Mouse (Mus musculus): ENCODE measurements at regions not wholly inside any gene's neighbourhood (a gene's known extent, or its start where the extent isn't known, plus 50 kb on each side); places are given as distances from the start of the nearest gene placed in this dataset.
A peak's percentile ranks its signal among the peaks of the same experiment; 100 is the strongest.

- DNase-seq (ENCODE audit: low read depth, low spot score): no peak
Measured at GRCm38 (mm10) chr8:88972993-88973690, 70.8 kb downstream of the Sall1 start.

- DNase-seq (ENCODE audit: low read depth, low spot score): no peak
Measured at GRCm38 (mm10) chr8:88958843-88959242, 85.1 kb downstream of the Sall1 start.

DNA sequence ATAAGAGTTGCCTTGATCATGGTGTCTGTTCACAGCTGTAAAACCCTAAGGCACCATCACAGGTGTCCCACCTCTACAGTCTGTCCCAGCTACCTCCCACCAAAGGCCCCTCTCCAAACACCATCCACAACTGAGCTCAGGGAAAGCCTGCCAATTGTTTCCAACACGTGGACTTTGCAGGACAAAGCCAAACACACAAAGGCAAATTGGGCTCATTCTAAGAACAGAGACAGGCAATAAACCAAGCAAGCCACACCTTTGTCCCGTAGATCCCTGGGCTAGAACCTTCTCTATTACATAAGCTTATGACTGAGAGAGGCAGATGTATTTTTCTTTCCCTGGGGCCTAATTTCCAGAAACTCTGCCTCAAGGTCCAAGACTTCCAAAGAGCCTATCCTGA lies 90.8 kb downstream of the Sall1 start:
- no peak for DNase-seq (ENCODE audit: low read depth, low spot score)

DNA sequence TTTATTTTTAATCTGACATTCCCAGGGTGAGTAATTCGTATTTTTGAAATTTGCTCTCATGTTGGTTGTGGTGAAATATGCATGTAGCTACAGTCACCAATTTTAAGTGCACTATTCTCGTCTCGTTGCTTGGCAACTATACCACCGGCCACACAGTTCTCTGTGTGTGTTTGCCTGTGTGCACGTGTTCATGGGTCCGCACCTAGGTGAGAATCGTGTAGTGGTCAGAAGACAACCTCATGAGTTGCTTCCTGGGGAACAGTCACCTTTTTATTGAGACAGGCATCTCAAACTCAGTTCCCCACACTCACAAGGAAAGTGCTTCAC lies 92.2 kb downstream of the Sall1 start:
- DNase-seq (ENCODE audit: low read depth, low spot score): peak; percentile 33

DNA sequence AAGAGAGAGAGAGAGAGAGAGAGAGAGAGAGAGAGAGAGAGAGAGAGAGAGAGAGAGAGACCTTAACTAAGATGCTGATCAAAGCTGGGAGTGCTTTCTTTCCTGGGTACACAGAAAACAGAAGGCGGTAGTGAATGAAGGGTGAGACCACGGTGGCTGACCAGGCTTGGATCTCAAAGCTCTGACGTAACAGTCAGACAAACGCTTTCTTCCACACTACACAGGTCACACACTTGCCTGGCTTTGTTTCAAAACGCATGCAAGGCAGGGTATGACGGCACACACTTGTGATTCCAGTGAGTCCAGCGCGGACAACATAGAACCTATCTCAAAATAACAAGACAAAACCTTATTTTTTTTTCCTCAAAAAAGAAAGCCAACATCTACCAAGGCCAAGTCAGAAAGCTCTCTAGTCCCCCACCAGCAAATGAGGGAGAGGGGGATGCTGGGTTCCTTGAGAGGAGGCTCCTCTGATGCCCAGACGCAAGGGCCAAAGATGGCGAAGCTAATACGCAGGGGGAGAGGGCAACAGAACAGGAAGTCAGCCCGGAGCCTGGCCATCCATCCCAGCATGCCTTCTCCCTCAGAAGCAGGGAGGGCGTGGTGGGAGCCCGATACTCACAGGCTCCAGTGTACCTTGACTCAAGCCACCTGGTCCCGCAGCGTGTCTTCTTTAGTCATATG lies 92.7 kb downstream of the Sall1 start:
- DNase-seq (ENCODE audit: low read depth, low spot score): no peak

GRCm38 (mm10) chr8:88949975-88950374 lies 94.0 kb downstream of the Sall1 start:
- no peak for DNase-seq (ENCODE audit: low read depth, low spot score)

GRCm38 (mm10) chr8:88948981-88949380 lies 95.0 kb downstream of the Sall1 start:
- peak; percentile 60 for DNase-seq (ENCODE audit: low read depth, low spot score)

DNA sequence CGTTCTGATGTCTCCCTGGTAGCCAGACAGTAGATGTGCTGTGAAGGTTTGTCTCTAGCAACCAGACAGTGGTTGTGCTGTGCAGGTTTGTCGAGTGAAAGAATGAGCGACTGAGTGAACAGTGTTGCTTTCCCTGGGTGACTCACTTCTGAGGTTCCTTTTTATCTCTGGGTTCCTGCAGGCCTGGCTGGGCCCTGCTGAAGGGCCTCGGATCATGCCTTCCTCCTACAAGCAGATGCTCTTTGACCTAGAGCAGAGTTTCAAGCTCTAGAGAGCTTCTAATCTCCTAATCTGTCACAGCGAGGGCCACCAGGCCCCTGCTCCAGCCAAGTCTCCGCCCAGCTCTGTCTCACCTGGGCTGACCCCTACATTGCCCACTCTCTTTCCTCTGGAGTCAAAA lies 95.6 kb downstream of the Sall1 start:
- peak; percentile 5 for DNase-seq (ENCODE audit: low read depth, low spot score)

GRCm38 (mm10) chr8:88947384-88947783 lies 96.6 kb downstream of the Sall1 start:
- DNase-seq (ENCODE audit: low read depth, low spot score): no peak

DNA sequence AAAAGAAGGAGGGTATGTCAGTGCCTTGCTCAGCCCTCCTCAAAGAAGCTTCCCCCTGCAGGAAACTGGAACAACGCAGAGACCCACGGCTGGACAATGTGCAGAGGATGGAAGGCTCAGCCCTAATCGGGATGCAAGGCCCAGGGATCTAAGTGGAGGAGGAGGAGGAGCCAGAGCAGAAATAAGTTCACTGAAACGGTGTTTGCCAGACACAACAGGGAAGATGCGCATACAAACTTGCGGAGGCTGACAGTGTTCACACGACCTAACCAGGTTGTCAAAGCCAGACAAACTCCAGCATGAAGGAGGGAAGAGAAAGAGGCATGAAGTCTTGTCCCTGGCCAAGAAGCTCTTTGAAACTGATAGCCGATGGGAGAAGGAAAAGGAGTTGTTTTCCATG lies 98.3 kb downstream of the Sall1 start:
- DNase-seq (ENCODE audit: low read depth, low spot score): no peak

DNA sequence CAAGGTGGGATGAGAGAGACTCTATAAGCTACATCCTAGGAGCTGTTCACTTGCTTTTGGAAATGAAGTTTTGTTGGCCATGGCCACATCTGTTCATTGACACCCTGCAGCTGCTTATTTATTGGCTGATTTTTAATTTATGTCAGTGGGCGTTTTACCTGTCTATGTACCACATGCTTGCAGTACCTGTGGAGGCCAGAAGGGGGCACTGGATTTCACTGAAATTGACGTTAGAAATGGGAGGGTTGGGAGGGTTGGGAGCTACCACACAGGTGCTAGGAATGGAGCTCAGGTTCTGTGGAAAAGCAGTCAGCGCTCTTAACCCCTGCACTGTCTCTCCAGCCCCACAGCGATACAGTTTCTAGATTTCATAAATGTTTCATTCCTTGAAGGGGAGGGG lies 99.9 kb downstream of the Sall1 start:
- peak; percentile 15 for DNase-seq (ENCODE audit: low read depth, low spot score)

GRCm38 (mm10) chr8:88939071-88939746 lies 104.8 kb downstream of the Sall1 start:
- no peak for DNase-seq (ENCODE audit: low read depth, low spot score)

GRCm38 (mm10) chr8:88934708-88935107 lies 109.3 kb downstream of the Sall1 start:
- no peak for DNase-seq (ENCODE audit: low read depth, low spot score)

- DNase-seq (ENCODE audit: low read depth, low spot score): no peak
Measured at GRCm38 (mm10) chr8:88931050-88931449, 112.9 kb downstream of the Sall1 start.

DNA sequence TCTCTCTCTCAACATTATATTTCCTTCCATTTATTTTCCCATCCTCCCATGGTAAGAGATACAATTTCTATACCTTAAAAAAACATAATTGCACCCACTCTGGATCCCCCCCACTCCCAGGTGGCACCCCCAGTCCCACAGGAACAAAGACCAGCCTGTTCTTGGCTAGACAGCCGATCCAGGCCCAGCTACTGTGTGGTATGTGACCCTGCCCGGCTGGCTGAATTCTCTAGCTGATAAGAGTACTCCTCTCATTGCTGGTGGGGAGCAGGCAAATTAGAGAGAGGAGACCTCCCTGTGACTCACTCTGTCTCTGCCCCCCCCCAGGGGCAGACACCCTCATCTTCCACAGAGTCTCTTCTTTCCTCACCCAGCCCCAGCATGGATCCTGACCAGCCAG lies 113.6 kb downstream of the Sall1 start:
- no peak for DNase-seq (ENCODE audit: low read depth, low spot score)

DNA sequence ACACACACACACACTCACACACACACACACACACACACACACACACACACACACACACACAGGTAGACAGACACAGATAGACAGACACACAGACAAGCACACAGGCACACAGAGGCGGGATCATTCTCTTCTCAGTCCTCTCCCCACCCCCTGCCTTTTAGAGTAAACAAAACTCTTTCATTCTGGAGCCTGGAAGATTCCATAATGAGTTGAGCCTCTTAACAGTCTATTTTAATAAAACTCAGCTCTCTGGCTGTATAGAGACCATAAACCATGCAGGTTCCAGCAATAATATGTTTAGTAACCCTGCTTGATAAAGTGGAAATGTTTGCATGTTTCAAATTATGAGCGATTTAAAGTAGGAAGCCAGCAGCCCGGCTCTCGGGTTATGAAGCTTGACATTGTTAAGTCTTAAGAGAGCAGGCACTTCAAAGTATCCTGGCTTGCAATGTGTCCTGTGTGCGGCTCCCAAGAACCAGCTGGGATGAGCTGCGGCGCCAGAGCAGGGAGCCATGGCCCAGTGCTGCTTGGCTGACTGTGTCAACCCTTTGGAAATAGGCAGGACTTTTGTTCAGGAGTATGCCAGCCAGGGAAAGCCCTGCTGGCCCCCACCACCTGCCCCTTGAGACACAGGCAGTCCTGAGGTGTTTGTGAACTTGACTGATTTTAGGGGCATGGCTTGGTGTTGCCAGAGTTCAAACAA lies 115.1 kb downstream of the Sall1 start:
- DNase-seq (ENCODE audit: low read depth, low spot score): peak; percentile 8

GRCm38 (mm10) chr8:88922840-88923239 lies 121.1 kb downstream of the Sall1 start:
- DNase-seq (ENCODE audit: low read depth, low spot score): peak; percentile 5

- DNase-seq (ENCODE audit: low read depth, low spot score): no peak
Measured at GRCm38 (mm10) chr8:88921967-88922366, 122.0 kb downstream of the Sall1 start.

GRCm38 (mm10) chr8:88919282-88919681 lies 124.7 kb downstream of the Sall1 start:
- no peak for DNase-seq (ENCODE audit: low read depth, low spot score)

DNA sequence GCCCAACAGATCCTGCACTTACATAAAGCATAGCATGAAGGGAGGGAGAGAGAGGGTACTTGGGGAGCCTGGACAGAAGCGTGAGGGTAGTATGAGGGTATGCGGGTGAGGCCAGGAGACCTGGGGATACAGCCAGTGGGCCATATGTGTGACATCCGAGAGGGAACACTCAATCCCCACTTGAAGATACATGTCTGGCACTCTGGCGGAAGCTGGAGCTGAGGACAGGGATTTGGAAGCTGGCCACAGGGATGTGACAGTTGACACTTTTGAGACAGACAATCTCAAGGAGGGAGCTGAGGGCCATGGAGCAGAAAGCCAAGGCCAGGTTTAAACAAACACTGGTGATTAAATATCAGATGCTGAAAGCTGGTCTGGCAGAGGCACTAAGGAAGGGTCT lies 127.9 kb downstream of the Sall1 start:
- no peak for DNase-seq (ENCODE audit: low read depth, low spot score)

DNA sequence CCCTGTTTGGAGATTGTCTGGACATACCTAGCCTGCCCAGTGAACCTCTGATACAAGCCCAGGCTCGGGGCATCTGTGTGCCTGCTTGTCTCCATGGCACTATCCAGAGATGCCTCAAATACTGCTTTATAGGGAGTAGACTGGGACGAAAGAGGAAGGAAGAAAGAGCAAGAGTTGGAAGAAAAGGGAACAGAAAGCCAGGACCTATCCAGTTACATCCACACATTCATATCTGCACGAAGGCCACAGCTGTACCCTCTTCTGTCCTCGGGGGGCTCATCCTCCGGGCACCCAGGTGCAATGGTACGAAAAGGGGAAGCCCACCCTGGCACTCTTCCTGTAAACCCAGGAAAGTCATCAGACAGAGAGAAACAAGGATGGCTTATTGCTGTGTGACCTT lies 129.3 kb downstream of the Sall1 start:
- DNase-seq (ENCODE audit: low read depth, low spot score): no peak

DNA sequence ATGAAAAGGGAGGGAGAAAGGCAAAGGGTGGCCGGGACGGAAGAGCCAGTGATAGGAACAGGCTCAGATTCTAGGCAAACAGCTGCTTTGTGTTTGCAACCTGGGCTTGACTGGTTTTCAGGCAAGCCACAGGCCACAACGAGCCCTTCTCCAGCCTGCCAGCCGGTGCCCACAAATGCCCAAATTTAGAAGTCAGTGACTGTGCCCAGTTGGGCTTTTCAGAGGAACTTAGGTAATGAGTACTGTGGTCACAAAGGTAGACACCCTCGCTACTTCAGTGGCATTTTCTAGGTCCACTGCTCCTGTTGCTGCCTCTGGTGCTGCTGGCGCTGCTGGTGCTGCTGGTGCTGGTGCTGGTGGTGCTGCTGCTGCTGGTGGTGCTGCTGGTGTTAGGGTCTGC lies 129.8 kb downstream of the Sall1 start:
- no peak for DNase-seq (ENCODE audit: low read depth, low spot score)

Measured in brain, adult 2 months (tissue).